Mouse (Mus musculus) G1E (cell line): ENCODE data around the gene Slc11a2.

ENCODE experiments used
- CTCF ChIP-seq: IDR thresholded peaks from 2 replicates; pipeline ENCODE4 v1.5.1; 2012; ENCODE audit warnings: low read depth, low read length, inconsistent platforms, mixed read lengths
- GATA1 ChIP-seq: IDR thresholded peaks from 2 replicates; pipeline ENCODE4 v1.6.1; 2012; ENCODE audit warnings: borderline replicate concordance, low read length, inconsistent platforms, mixed read lengths
- GATA2 ChIP-seq: IDR thresholded peaks from 2 replicates; pipeline ENCODE4 v1.6.1; 2012; ENCODE audit warnings: low read depth, low read length, inconsistent platforms, borderline replicate concordance
- POLR2AphosphoS5 ChIP-seq: IDR thresholded peaks from 2 replicates; pipeline ENCODE4 v1.6.1; 2012; ENCODE audit warnings: low read depth, low read length, inconsistent platforms; ENCODE audit not compliant: insufficient replicate concordance
- TAL1 ChIP-seq: conservative IDR thresholded peaks from 2 replicates; pipeline ENCODE4 v1.6.1; 2012; ENCODE audit warnings: low read depth, low read length, inconsistent platforms, mixed read lengths

DNA sequence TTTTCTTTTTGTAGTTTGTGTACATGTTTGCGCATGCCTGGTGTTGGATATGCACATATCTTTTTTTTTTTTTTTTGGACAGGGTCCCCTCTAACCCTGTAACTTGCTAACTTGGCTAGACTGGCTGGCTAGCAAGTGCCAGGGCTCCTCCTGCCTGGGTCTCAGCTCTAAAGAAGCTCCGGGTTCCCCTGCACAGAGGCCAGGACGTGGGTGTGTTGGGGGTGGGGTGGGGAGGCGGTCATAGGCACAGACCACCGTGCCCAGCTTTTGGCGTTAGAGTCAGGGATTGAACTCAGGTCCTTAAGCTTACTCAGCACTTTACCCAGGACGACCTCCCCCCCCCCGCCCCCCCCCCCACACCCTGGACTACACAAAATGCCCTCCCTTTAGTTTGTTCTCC lies 42.9 kb upstream of the Slc11a2 start:
- no peak for TF ChIP-seq CTCF
- TF ChIP-seq POLR2AphosphoS5: no peak
- TF ChIP-seq TAL1: no peak
- no peak for TF ChIP-seq GATA1
- TF ChIP-seq GATA2: no peak
